Mouse (Mus musculus) cerebellum, adult 2 months (tissue): ENCODE results near the gene Ltb4r2.

ENCODE experiments used
- CTCF ChIP-seq: fragments of 200-500 bp; IDR thresholded peaks from 2 replicates; pipeline ENCODE4 v1.5.1; 2011; ENCODE audit warnings: low read depth, mild to moderate bottlenecking, control low read depth, low read length, moderate library complexity, borderline replicate concordance; ENCODE audit not compliant: insufficient read depth
- POLR2A ChIP-seq: fragments of 200-500 bp; IDR thresholded peaks from 2 replicates; pipeline ENCODE4 v1.6.1; 2011; ENCODE audit warnings: low read length, control low read depth, borderline replicate concordance; ENCODE audit not compliant: insufficient read depth

DNA sequence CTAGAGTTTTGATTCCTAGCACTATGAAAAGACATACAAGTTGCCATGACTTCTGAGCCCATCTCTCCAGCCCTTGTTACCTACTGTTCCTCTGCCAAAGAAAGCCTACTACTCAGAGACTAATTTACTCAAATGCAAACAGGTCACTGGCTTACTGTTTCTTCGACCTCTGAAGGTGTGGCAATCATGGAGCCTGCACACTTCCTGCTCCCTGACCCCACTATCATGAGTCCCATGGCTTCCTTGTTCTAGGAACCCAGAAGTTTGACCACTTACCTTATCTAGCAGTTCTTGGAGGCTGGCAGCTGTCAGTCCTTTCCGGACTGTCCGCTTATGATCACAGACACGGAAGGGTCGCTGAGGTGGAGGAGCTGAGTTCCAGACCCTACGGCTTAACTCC, 3.7 kb upstream of the Ltb4r2 start:
- no peak for TF ChIP-seq CTCF
- TF ChIP-seq POLR2A = no peak
